Mouse (Mus musculus) stomach, embryonic 14.5 days (tissue): Measurements from ENCODE around the gene Gm10643. TPM values are rescaled to one million over a fixed set of nuclear protein-coding genes. Genes with fewer than 3 reads are reported as not detected.

Experiments used
- ATAC-seq: fragments of 200-750 bp; cut with Nextera tagmentation; 2 replicates; pipeline ENCODE4 v1.8.0; 2017; ENCODE audit warnings: low read depth, moderate TSS enrichment; ENCODE audit not compliant: insufficient number of reproducible peaks, insufficient read depth, low FRiP score
- H3K27ac ChIP-seq: fragments of 300-500 bp; sonication (generic); 2 replicates; pipeline ENCODE4 v1.5.1; 2014; ENCODE audit warnings: mild to moderate bottlenecking, low read length, moderate library complexity, mixed read lengths
- H3K27me3 ChIP-seq: fragments of 300-500 bp; sonication (generic); 2 replicates; pipeline ENCODE4 v1.6.1; 2014; ENCODE audit warnings: low read length, control low read depth, mixed read lengths; ENCODE audit not compliant: control insufficient read depth, insufficient read depth
- H3K36me3 ChIP-seq: fragments of 300-500 bp; sonication (generic); 2 replicates; pipeline ENCODE4 v1.6.1; 2014; ENCODE audit warnings: mild to moderate bottlenecking, control low read depth, low read length, moderate library complexity, mixed read lengths; ENCODE audit not compliant: control insufficient read depth, insufficient read depth
- H3K4me1 ChIP-seq: fragments of 300-500 bp; sonication (generic); 2 replicates; pipeline ENCODE4 v1.6.1; 2014; ENCODE audit warnings: low read length, control low read depth, mixed read lengths; ENCODE audit not compliant: control insufficient read depth, insufficient read depth
- H3K4me2 ChIP-seq: fragments of 300-500 bp; sonication (generic); replicated peaks from 2 replicates; pipeline ENCODE4 v1.6.1; 2014; ENCODE audit warnings: low read depth, low read length, control low read depth
- H3K4me3 ChIP-seq: fragments of 300-500 bp; sonication (generic); 2 replicates; pipeline ENCODE4 v1.5.1; 2014; ENCODE audit warnings: low read depth, low read length, control low read depth
- H3K9ac ChIP-seq: fragments of 300-500 bp; sonication (generic); replicated peaks from 2 replicates; pipeline ENCODE4 v1.6.1; 2014; ENCODE audit warnings: low read depth, mild to moderate bottlenecking, control low read depth, low read length, moderate library complexity, mixed read lengths
- H3K9me3 ChIP-seq: fragments of 300-500 bp; sonication (generic); 2 replicates; pipeline ENCODE4 v1.6.1; 2016; ENCODE audit warnings: low read depth, low read length, control low read depth; ENCODE audit not compliant: control insufficient read depth
- WGBS: fragments of 180-500 bp; shearing (Covaris S2); extraction: QIAGEN DNeasy Blood & Tissue Kit; methylation state at CpG from one replicate; pipeline ENCODE4 v1.1.7; 2014; 5-methylcytosine and 5-hydroxymethylcytosine counted together
- microRNA counts: library from miRNA; unstranded; fragments of <30 nt; microRNA quantifications from one replicate; lab custom pipeline; 2016
- microRNA-seq: library from miRNA; unstranded; fragments of <30 nt; microRNA quantifications from one replicate; pipeline ENCODE4, GENCODE M21; 2016
- polyA plus RNA-seq: library from polyadenylated mRNA; unstranded; fragments of >200 nt; fragmentation: Nextera tagmentation; extraction: Ambion mirVana; gene quantifications from 2 replicates; pipeline ENCODE4 v1.2.1, GENCODE M21; 2014

The Gm10643 gene
- polyA plus RNA-seq, 1 experiment from 2014 or later = 1.5 TPM

DNA sequence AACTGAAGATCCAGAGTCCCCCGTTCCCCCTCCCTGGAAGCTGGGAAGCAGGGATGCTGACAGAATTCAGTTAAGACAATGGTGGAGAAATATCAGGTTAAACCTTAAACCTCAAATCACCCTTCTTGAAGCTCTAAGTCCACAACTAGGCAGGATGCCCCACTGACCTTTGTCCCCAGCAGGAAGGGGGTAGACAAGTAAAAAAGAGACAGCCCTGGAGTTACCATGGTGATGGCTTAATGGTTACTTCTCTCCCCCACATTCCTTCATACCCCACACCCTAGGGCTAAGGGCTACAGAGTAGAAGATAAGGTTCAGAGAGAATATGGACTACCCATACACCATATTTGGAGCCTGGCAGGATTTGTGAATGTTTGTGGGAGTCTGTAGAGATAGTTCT, 41.3 kb downstream of the Gm10643 start:
- Histone ChIP-seq H3K27me3 (no peaks in the 10 kb centered on the region), H3K4me2 (no peak overlapping the region; the same call in 1 of the 2 replicates)

DNA sequence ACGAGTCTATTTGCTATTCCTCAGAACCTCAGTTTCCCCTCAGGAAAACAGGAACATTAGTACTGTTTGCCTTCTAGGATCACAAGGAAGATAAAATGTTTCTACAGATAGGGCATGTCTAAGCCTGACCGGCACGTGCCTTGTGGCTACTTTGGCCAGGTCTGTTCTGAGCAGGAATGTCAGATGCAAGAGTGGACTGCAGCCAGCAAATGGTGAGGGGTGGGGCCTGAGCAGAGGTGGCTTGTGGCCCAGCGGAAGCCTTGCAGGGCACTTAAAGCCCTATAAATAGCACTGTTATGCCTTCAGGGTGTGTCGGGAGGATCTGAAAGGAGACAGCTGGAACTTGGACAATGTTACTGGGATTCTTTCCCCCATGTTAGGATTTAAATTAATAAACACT, 41.9 kb downstream of the Gm10643 start:
- no peak for ATAC-seq
- no peak overlapping the region for H3K9ac ChIP-seq
- no peak overlapping the region for H3K27ac ChIP-seq
- H3K4me3 ChIP-seq = no peak overlapping the region
- H3K4me1 ChIP-seq = peaks cover 23% of the 10 kb centered on the region
- H3K9me3 ChIP-seq = no peaks in the 10 kb centered on the region
- H3K27me3 ChIP-seq = no peaks in the 10 kb centered on the region
- peak overlapping the region; percentile 23 for H3K4me2 ChIP-seq
- WGBS = 10% methylated on average over 5 of the region's 5 CpGs
- H3K36me3 ChIP-seq = no peaks in the 10 kb centered on the region

More for the DNA sequence above, 41.3 kb downstream of the Gm10643 start:
- Histone ChIP-seq H3K27ac (no peak overlapping the region), H3K9me3 (no peaks in the 10 kb centered on the region), H3K4me1 (peaks cover 23% of the 10 kb centered on the region), H3K36me3 (no peaks in the 10 kb centered on the region), H3K4me3 (no peak overlapping the region), H3K9ac (no peak overlapping the region)
- 63% methylated on average over 1 of the region's 1 CpGs for WGBS
- no peak for ATAC-seq

DNA sequence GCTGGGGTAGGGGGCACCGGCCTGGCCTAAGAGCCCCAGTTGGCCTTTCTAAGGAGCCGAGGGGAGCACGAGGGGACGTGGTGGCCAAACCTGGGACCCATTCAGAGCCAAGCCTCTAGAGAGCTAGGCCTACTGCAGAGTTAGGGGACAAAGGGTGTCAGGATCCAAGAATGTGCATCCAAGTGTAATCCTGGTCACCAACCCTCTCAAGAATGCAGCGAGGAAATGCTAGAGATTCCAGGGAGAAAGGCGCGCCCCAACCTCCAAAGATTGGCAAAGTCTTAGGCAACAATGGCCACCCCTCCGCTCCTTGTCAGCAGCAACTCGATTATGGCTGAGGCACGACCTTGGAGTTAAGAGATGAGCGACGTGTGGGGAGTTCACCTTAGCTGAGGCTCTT, 43.4 kb downstream of the Gm10643 start:
- Histone ChIP-seq H3K27ac (peak overlapping the region; percentile 27; the same call in 1 of the 2 replicates), H3K9ac (0 out of 2 replicates have a peak overlapping the region, but pooled peaks have one; percentile 14)
- peak; percentile 2; the same call in 1 of the 2 replicates for ATAC-seq

DNA sequence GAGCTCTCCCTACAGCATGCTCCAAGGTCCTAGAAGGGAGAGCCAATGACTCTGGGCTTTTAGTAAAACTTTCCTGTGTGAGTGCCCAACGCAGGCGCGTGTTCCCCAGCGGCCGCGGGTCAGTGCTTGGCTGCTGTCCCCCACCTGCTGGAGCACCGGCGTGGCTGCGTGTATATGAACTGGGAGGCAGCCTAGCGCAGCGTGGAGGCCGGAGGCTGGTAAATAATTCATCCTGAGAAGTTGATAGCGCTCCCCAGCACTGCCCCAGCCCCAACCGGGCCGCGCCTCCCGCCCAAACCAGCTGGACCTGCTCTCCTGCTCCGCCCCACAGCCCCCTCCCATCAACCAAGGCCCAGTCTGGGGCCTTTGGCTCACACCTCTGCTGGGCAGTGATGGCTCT, 43.8 kb downstream of the Gm10643 start, which contains the start of gene Palm3:
Palm3 (plus strand) TSS at position 376 of the 400 bp plus-strand sequence.
- no peaks in the 10 kb centered on the region for H3K36me3 ChIP-seq
- peak within 1 kb of the TSS; percentile 27; the same call in 1 of the 2 replicates for H3K27ac ChIP-seq
- H3K4me1 ChIP-seq = peaks cover 23% of the 10 kb centered on the region
- peak within 1 kb of the TSS; percentile 18 for H3K4me3 ChIP-seq
- ATAC-seq = peak; percentile 87
- H3K27me3 ChIP-seq = no peaks in the 10 kb centered on the region
- 7% methylated on average over 18 of the region's 18 CpGs for WGBS
- H3K9ac ChIP-seq = 0 out of 2 replicates have a peak within 1 kb of the TSS, but pooled peaks have one; percentile 14
- peak within 1 kb of the TSS; percentile 37 for H3K4me2 ChIP-seq
- H3K9me3 ChIP-seq = no peaks in the 10 kb centered on the region

More for the DNA sequence above, 43.4 kb downstream of the Gm10643 start:
- peak overlapping the region; percentile 18 for H3K4me3 ChIP-seq
- no peaks in the 10 kb centered on the region for H3K27me3 ChIP-seq
- H3K4me2 ChIP-seq = peak overlapping the region; percentile 37
- H3K36me3 ChIP-seq = no peaks in the 10 kb centered on the region
- WGBS = 43% methylated on average over 12 of the region's 12 CpGs
- H3K9me3 ChIP-seq = no peaks in the 10 kb centered on the region
- peaks cover 23% of the 10 kb centered on the region for H3K4me1 ChIP-seq

DNA sequence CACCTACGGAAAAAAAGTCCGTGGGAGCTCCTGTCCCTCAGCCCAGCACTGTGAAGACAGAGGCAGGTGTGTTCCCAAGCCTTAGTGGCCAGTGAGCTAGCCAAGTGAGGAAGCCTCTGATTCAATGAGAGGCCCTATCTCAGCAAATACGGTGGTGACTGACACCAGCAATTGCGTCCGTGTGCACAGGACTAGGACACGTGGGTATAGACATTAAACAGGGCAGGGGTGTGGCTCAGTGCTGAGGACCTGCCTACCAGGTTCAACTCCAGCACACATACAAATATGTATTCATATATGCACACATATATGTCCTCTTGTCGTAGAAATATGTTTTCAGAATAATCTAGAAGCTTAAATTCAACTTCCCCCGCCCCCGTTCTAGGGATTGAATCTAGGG, 45.2 kb downstream of the Gm10643 start:
- H3K36me3 ChIP-seq = no peaks in the 10 kb centered on the region
- no peaks in the 10 kb centered on the region for H3K9me3 ChIP-seq
- no peak overlapping the region for H3K4me2 ChIP-seq
- no peak overlapping the region for H3K4me3 ChIP-seq
- no peak overlapping the region for H3K27ac ChIP-seq
- no peak for ATAC-seq
- no peaks in the 10 kb centered on the region for H3K27me3 ChIP-seq
- peaks cover 23% of the 10 kb centered on the region for H3K4me1 ChIP-seq
- 76% methylated on average over 9 of the region's 9 CpGs for WGBS
- no peak overlapping the region for H3K9ac ChIP-seq

DNA sequence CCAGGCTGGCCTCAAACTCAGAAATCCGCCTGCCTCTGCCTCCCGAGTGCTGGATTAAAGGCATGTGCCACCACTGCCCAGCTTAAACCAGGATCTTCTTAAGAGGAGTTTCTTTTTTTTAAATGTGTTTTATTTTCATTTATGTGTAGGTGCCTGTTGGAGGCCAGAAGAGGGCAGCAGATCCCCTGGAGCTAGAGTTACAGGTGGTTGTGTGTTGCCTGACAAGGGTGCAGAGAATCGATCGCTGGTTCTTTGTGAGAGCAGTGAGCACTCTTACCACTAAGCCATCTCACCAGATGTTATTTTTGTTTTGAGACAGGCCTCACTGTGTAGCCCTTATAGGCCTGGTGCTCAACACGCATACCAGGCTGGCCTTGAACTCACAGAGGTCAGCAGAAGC, 49.1 kb downstream of the Gm10643 start:
- H3K27me3 ChIP-seq = peaks cover 20% of the 10 kb centered on the region
- H3K4me2 ChIP-seq = no peak overlapping the region
- H3K9ac ChIP-seq = no peak overlapping the region
- no peak for ATAC-seq
- H3K4me3 ChIP-seq = no peak overlapping the region
- peaks cover 13% of the 10 kb centered on the region for H3K4me1 ChIP-seq
- WGBS = 88% methylated on average over 5 of the region's 5 CpGs
- H3K27ac ChIP-seq = no peak overlapping the region
- H3K9me3 ChIP-seq = no peaks in the 10 kb centered on the region
- no peaks in the 10 kb centered on the region for H3K36me3 ChIP-seq

MicroRNAs encoded within 50 kb of the gene (microRNA counts, 519-probe panel; counts per million panel counts)
- 2,388 counts per million, percentile 38 among the panel's probes with 10 or more counts for microRNA mmu-miR-709 (lab: Ali Mortazavi, UCI)

Small RNA genes lying within 50 kb of the gene (microRNA-seq; reads per million reads assigned to microRNA genes)
- not detected for gene Mir709

Other genes starting within 250 kb of the Gm10643 start
- 29.5 and 31.3 TPM in 2 replicates for gene Adgrl1, start 165.0 kb downstream of the Gm10643 start, polyA plus RNA-seq
- 0.56 and 0.70 TPM in 2 replicates for gene Gm10644, start 109.9 kb downstream of the Gm10643 start, polyA plus RNA-seq
- gene Asf1b, start 109.6 kb downstream of the Gm10643 start, polyA plus RNA-seq = 53.2 and 58.2 TPM in 2 replicates
- gene Prkaca, start 92.1 kb downstream of the Gm10643 start, polyA plus RNA-seq = 101 and 112 TPM in 2 replicates
- 17.5 and 18.3 TPM in 2 replicates for gene Samd1, start 67.5 kb downstream of the Gm10643 start, polyA plus RNA-seq
- 0.71 and 0.87 TPM in 2 replicates for gene 1700067K01Rik, start 63.6 kb downstream of the Gm10643 start, polyA plus RNA-seq
- 1.1 and 1.3 TPM in 2 replicates for gene 2210011C24Rik, start 53.0 kb downstream of the Gm10643 start, polyA plus RNA-seq
- 3.2 and 3.6 TPM in 2 replicates for gene Palm3, start 43.7 kb downstream of the Gm10643 start, polyA plus RNA-seq
- gene Il27ra, start 22.5 kb downstream of the Gm10643 start, polyA plus RNA-seq = 1.1 and 1.3 TPM in 2 replicates
- gene Rln3, start 20.1 kb downstream of the Gm10643 start, polyA plus RNA-seq = not detected in 2 replicates
- 10.4 and 12.0 TPM in 2 replicates for gene Rfx1, start 1.7 kb upstream of the Gm10643 start, polyA plus RNA-seq
- gene Dcaf15, start 39.6 kb upstream of the Gm10643 start, polyA plus RNA-seq = 9.0 and 10.8 TPM in 2 replicates
- 0.18 and 0.20 TPM in 2 replicates for gene Podnl1, start 60.9 kb upstream of the Gm10643 start, polyA plus RNA-seq
- 17.9 and 18.2 TPM in 2 replicates for gene Cc2d1a, start 82.8 kb upstream of the Gm10643 start, polyA plus RNA-seq
- 0.59 and 0.94 TPM in 2 replicates for gene 4930432K21Rik, start 82.9 kb upstream of the Gm10643 start, polyA plus RNA-seq
- gene Nanos3, start 120.1 kb upstream of the Gm10643 start, polyA plus RNA-seq = 3.3 and 5.0 TPM in 2 replicates
- 9.3 and 9.5 TPM in 2 replicates for gene Zswim4, start 171.9 kb upstream of the Gm10643 start, polyA plus RNA-seq
- gene D8Ertd738e, start 184.6 kb upstream of the Gm10643 start, polyA plus RNA-seq = 341 and 358 TPM in 2 replicates
- 69.7 and 73.7 TPM in 2 replicates for gene Mri1, start 192.2 kb upstream of the Gm10643 start, polyA plus RNA-seq
- gene Ccdc130, start 205.2 kb upstream of the Gm10643 start, polyA plus RNA-seq = 20.2 and 20.7 TPM in 2 replicates